ENCODE assay signal across 10 mouse cellular contexts in genomic region chr3:88640676-88641075, GRCm38 (mm10). TPM values are rescaled to one million over a fixed set of nuclear protein-coding genes. Genes with fewer than 3 reads are reported as not detected.
DNase-seq lines count a peak whose midpoint lies in the region; ATAC-seq lines count a peak whose summit lies in the region.
"Had no signal": no experiment of that assay in that cellular context is flagged by ENCODE, and none has a peak within 500 bp of the region (broad histone marks: within the 10 kb centered on the region; RNA-seq: fewer than 3 reads in every experiment).

No protein-coding gene starts in this region.

- no peak overlapping the region for H3K9ac ChIP-seq in forebrain, embryonic 13.5 days
- H3K9ac ChIP-seq: limb, embryonic 15.5 days had no signal

- H3K9me3 ChIP-seq in forebrain, embryonic 13.5 days (replicated peaks), result no peaks in the 10 kb centered on the region
- H3K9me3 ChIP-seq: limb, embryonic 15.5 days had no signal

- H3K4me3 ChIP-seq in forebrain, embryonic 13.5 days, result no peak overlapping the region
- H3K4me3 ChIP-seq: limb, embryonic 15.5 days had no signal

- H3K4me2 ChIP-seq in forebrain, embryonic 13.5 days, result no peak overlapping the region
- H3K4me2 ChIP-seq: limb, embryonic 15.5 days had no signal

- ATAC-seq in forebrain, embryonic 13.5 days, result peak; percentile 44; the same call in 1 of the 2 replicates

- H3K27me3 ChIP-seq in forebrain, embryonic 13.5 days, result no peaks in the 10 kb centered on the region
- H3K27me3 ChIP-seq: limb, embryonic 15.5 days had no signal

- peak; percentile 64 for DNase-seq in layer of hippocampus, adult 9-11 months
- DNase-seq in layer of hippocampus, adult 9-10 months (ENCODE audit: low spot score), result no peak
- DNase-seq in ES-CJ7 (ENCODE audit: low read depth, low spot score), result peak; percentile 68
- peak; percentile 56 for DNase-seq in c-Kit-positive CD71-positive TER-119-positive erythroid progenitor cells, embryonic 14.5 days (ENCODE audit: low spot score)
- peak; percentile 83 to 87 for DNase-seq in kidney, postnatal 4 days
- DNase-seq in naive thymus-derived CD4-positive, alpha-beta T cell, adult 2 months (ENCODE audit: low read depth), result peak; percentile 89
- no peak for DNase-seq in frontal cortex, postnatal 10 days (ENCODE audit: low spot score in 2 of 2)

- H3K4me1 ChIP-seq in forebrain, embryonic 13.5 days, result no peaks in the 10 kb centered on the region
- H3K4me1 ChIP-seq: limb, embryonic 15.5 days had no signal

- WGBS in forebrain, embryonic 13.5 days, result 81% methylated on average over 1 of the region's 1 CpGs

- no peak overlapping the region for H3K27ac ChIP-seq in forebrain, embryonic 13.5 days
- H3K27ac ChIP-seq: limb, embryonic 15.5 days had no signal

- peaks cover 97% of the 10 kb centered on the region for H3K36me3 ChIP-seq in forebrain, embryonic 13.5 days (ENCODE audit: poor library complexity, severe bottlenecking)

RNA-seq across cellular contexts. Expression of gene Rxfp4, which starts 12.3 kb away (rescaled TPM):
- not detected in 2 replicates for polyA plus RNA-seq in forebrain, embryonic 13.5 days (2015; fragmentation: Nextera tagmentation; extraction: Ambion mirVana)
- polyA plus RNA-seq: testis, adult 2 months had no signal

RNA-seq across cellular contexts. Expression of gene Arhgef2, which starts 34.9 kb away (rescaled TPM):
- 151 and 162 TPM in 2 replicates for polyA plus RNA-seq in forebrain, embryonic 13.5 days (2015; fragmentation: Nextera tagmentation; extraction: Ambion mirVana)

RNA-seq across cellular contexts. Expression of gene Khdc4, which starts 44.9 kb away (rescaled TPM):
- polyA plus RNA-seq in forebrain, embryonic 13.5 days (2015; fragmentation: Nextera tagmentation; extraction: Ambion mirVana), result 97.8 and 102 TPM in 2 replicates

Comparison
In these comparisons a context has a peak if more than half of its experiments do, and no peak if none do; other contexts are left out.
1. DNase-seq: peak in layer of hippocampus, adult 9-11 months (single experiment), ES-CJ7 (single experiment), c-Kit-positive CD71-positive TER-119-positive erythroid progenitor cells, embryonic 14.5 days (single experiment), kidney, postnatal 4 days (2 of 2) and naive thymus-derived CD4-positive, alpha-beta T cell, adult 2 months (single experiment); none in layer of hippocampus, adult 9-10 months (single experiment) and frontal cortex, postnatal 10 days (0 of 2).